Mouse (Mus musculus): Measurements from ENCODE around the gene Wdr46. TPM values are rescaled to one million over a fixed set of nuclear protein-coding genes. Genes with fewer than 3 reads are reported as not detected.

The Wdr46 gene
- total RNA-seq, 2 experiments from 2014 or later, result 14.5 to 18.9 TPM

- DNase-seq (ENCODE audit: low spot score in 2 of 2), result peak in 1 of 2 experiments; percentile 9
- H3K27ac ChIP-seq, result peak overlapping the region; percentile 98
- TF ChIP-seq CTCF (conservative IDR thresholded peaks at IDR 0.05), result no peak
- peak overlapping the region; percentile 85 for H3K4me3 ChIP-seq
Measured at GRCm38 (mm10) chr17:33954646-33955554, 14.4 kb downstream of the Wdr46 start.

- H3K27ac ChIP-seq, result peak within 1 kb of the TSS; percentile 98
- peak; percentile 63 for TF ChIP-seq CTCF (conservative IDR thresholded peaks at IDR 0.05)
- peak within 1 kb of the TSS; percentile 85 for H3K4me3 ChIP-seq
- peak; percentile 96 to 97 for DNase-seq (ENCODE audit: low spot score in 2 of 2)
Measured at GRCm38 (mm10) chr17:33955555-33956214, 15.2 kb downstream of the Wdr46 start, which contains the start of the genes Vps52 and Rps18. Gene Vps52 (plus strand): TSS chr17:33955812. Gene Rps18 (minus strand): TSS chr17:33956001.

- no peak for TF ChIP-seq CTCF (conservative IDR thresholded peaks at IDR 0.05)
- no peak for DNase-seq (ENCODE audit: low spot score in 2 of 2)
Measured at GRCm38 (mm10) chr17:33956336-33956735, 15.9 kb downstream of the Wdr46 start.

GRCm38 (mm10) chr17:33957493-33957892, 17.0 kb downstream of the Wdr46 start:
- H3K4me3 ChIP-seq, result no peak overlapping the region
- no peak for DNase-seq (ENCODE audit: low spot score in 2 of 2)
- no peak for TF ChIP-seq CTCF (conservative IDR thresholded peaks at IDR 0.05)
- no peak overlapping the region for H3K27ac ChIP-seq

More at GRCm38 (mm10) chr17:33956336-33956735, 15.9 kb downstream of the Wdr46 start:
- Histone ChIP-seq H3K4me3 (peak overlapping the region; percentile 85), H3K27ac (peak overlapping the region; percentile 98)

GRCm38 (mm10) chr17:33958451-33958850, 18.0 kb downstream of the Wdr46 start:
- TF ChIP-seq CTCF (conservative IDR thresholded peaks at IDR 0.05), result no peak
- DNase-seq (ENCODE audit: low spot score in 2 of 2), result no peak
- Histone ChIP-seq H3K27ac (no peak overlapping the region), H3K4me3 (no peak overlapping the region)

- H3K27ac ChIP-seq, result no peak overlapping the region
- no peak overlapping the region for H3K4me3 ChIP-seq
- TF ChIP-seq CTCF (conservative IDR thresholded peaks at IDR 0.05), result no peak
- no peak for DNase-seq (ENCODE audit: low spot score in 2 of 2)
Measured at GRCm38 (mm10) chr17:33959135-33959534, 18.7 kb downstream of the Wdr46 start.

GRCm38 (mm10) chr17:33959948-33960347, 19.5 kb downstream of the Wdr46 start:
- H3K27ac ChIP-seq, result no peak overlapping the region
- H3K4me3 ChIP-seq, result no peak overlapping the region
- DNase-seq (ENCODE audit: low spot score in 2 of 2), result no peak
- no peak for TF ChIP-seq CTCF (conservative IDR thresholded peaks at IDR 0.05)

GRCm38 (mm10) chr17:33962876-33963275, 22.4 kb downstream of the Wdr46 start:
- no peak for DNase-seq (ENCODE audit: low spot score in 2 of 2)
- H3K27ac ChIP-seq, result no peak overlapping the region
- TF ChIP-seq CTCF (conservative IDR thresholded peaks at IDR 0.05), result no peak
- no peak overlapping the region for H3K4me3 ChIP-seq

GRCm38 (mm10) chr17:33965082-33965845, 24.8 kb downstream of the Wdr46 start:
- Histone ChIP-seq H3K4me3 (no peak overlapping the region), H3K27ac (no peak overlapping the region)
- no peak for TF ChIP-seq CTCF (conservative IDR thresholded peaks at IDR 0.05)
- no peak for DNase-seq (ENCODE audit: low spot score in 2 of 2)

- H3K27ac ChIP-seq, result no peak overlapping the region
- DNase-seq (ENCODE audit: low spot score in 2 of 2), result no peak
- no peak overlapping the region for H3K4me3 ChIP-seq
- no peak for TF ChIP-seq CTCF (conservative IDR thresholded peaks at IDR 0.05)
Measured at GRCm38 (mm10) chr17:33965846-33966550, 25.5 kb downstream of the Wdr46 start.

GRCm38 (mm10) chr17:33968489-33968888, 28.0 kb downstream of the Wdr46 start:
- peak; percentile 61 to 79 for DNase-seq (ENCODE audit: low spot score in 2 of 2)
- Histone ChIP-seq H3K4me3 (no peak overlapping the region), H3K27ac (no peak overlapping the region)
- peak; percentile 78 for TF ChIP-seq CTCF (conservative IDR thresholded peaks at IDR 0.05)

GRCm38 (mm10) chr17:33968927-33969326, 28.5 kb downstream of the Wdr46 start:
- no peak for DNase-seq (ENCODE audit: low spot score in 2 of 2)
- H3K27ac ChIP-seq, result no peak overlapping the region
- no peak for TF ChIP-seq CTCF (conservative IDR thresholded peaks at IDR 0.05)
- H3K4me3 ChIP-seq, result no peak overlapping the region

All from layer of hippocampus, adult 2 months (tissue).